Mouse (Mus musculus) kidney, adult 2 months (tissue): Measurements from ENCODE around the gene Abhd2. TPM values are rescaled to one million over a fixed set of nuclear protein-coding genes. Genes with fewer than 3 reads are reported as not detected.

Experiments used
- DNase-seq: peaks from one replicate; pipeline ENCODE4 v3.0.0; 2021
- H3K27ac ChIP-seq: fragments of 200-500 bp; 2 replicates; pipeline ENCODE4 v1.5.1; 2012; ENCODE audit warnings: low read depth, low read length, control low read depth, inconsistent platforms; ENCODE audit not compliant: insufficient read depth
- H3K27me3 ChIP-seq: fragments of 200-500 bp; replicated peaks from 2 replicates; pipeline ENCODE4 v1.6.1; 2012; ENCODE audit warnings: mild to moderate bottlenecking, moderate library complexity, low read length, inconsistent platforms; ENCODE audit not compliant: control insufficient read depth, insufficient read depth
- H3K36me3 ChIP-seq: fragments of 200-500 bp; 2 replicates; pipeline ENCODE4 v1.6.1; 2012; ENCODE audit warnings: mild to moderate bottlenecking, moderate library complexity, low read length, inconsistent platforms; ENCODE audit not compliant: control insufficient read depth, insufficient read depth
- H3K4me1 ChIP-seq: fragments of 200-500 bp; 2 replicates; pipeline ENCODE4 v1.6.1; 2011; ENCODE audit warnings: low read length; ENCODE audit not compliant: control insufficient read depth, insufficient read depth
- H3K4me3 ChIP-seq: fragments of 200-500 bp; 2 replicates; pipeline ENCODE4 v1.5.1; 2011; ENCODE audit warnings: mild to moderate bottlenecking, low read depth, low read length, control low read depth; ENCODE audit not compliant: insufficient read depth
- CTCF ChIP-seq: fragments of 200-500 bp; conservative IDR thresholded peaks from 2 replicates; pipeline ENCODE4 v1.5.1; 2011; ENCODE audit warnings: low read depth, mild to moderate bottlenecking, control low read depth, low read length, moderate library complexity, mixed read lengths; ENCODE audit not compliant: insufficient read depth, insufficient read length
- POLR2A ChIP-seq: fragments of 200-500 bp; IDR thresholded peaks from one replicate; pipeline ENCODE4 v1.6.1; 2011; ENCODE audit warnings: low read depth, low read length, control low read depth
- WGBS: fragments of 180-500 bp; shearing (Covaris S2); methylation state at CpG from one replicate; pipeline ENCODE4 v1.1.7; 2018; 5-methylcytosine and 5-hydroxymethylcytosine counted together
- polyA plus RNA-seq: library from polyadenylated mRNA; depleted of rRNA; stranded (reverse); fragments of >200 nt; gene quantifications from 2 replicates; pipeline ENCODE4 v1.2.3, GENCODE M21; 2012

The Abhd2 gene
- polyA plus RNA-seq, 1 experiment: 29.4 TPM

DNA sequence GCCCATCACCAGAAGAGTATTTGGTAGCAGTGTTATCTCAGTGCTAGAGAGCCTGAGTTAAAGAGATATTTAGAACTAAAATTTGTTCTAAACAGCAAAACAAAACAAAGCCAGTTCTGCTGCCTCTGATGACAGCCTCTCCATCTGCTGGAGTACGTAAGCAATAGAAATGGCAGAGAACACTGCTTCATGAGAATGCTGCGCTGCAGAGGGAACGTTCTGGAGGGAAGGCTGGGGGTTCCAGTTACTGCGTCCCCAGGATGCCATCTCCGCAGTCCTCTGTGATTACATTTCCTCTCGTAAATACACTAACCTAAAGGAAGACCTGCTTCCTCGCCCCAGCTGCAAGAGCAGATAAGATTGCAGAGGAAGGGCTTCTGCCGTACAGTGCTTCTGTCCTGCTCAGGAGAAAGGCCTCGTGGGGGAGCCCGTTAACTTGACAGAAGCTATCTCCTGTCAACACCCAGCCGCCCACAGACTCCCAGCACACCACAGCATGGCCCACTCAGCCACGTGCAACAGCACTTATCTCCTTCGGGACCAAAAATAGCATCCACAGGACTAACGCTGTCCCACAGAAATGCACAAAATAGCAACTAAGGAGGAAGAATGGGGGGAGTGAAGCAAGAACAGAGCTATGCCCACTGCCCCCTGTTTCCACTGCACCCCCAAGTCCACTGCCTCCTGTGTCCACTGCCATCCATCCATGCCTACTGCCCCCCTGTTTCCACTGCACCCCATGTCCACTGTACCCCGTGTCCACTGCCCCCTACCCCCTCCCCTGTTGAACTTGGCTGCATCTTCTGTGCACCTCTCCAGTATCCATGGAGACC, 85.6 kb downstream of the Abhd2 start:
- Histone ChIP-seq H3K36me3 (peaks cover 11% of the 10 kb centered on the region), H3K4me3 (no peak overlapping the region), H3K4me1 (no peaks in the 10 kb centered on the region), H3K27me3 (no peaks in the 10 kb centered on the region), H3K27ac (no peak overlapping the region)
- TF ChIP-seq CTCF (no peak), POLR2A (no peak)
- whole genome bisulfite sequencing: 63% methylated on average over 15 of the region's 15 CpGs
- no peak for DNase-seq

DNA sequence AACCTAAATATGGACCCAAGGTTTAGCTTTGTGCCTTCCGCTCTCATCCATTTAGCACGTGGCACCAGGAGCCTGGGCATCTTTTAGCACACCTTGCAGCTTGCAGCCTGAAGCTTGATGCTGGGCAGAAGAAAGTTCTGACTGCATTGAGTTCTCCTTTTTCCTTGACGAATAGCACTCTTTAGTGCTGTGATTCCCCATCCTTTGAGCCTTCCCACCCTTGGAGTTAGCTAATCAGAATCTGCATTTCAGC, 86.1 kb downstream of the Abhd2 start:
- Histone ChIP-seq H3K4me3 (no peak overlapping the region), H3K27ac (no peak overlapping the region), H3K27me3 (no peaks in the 10 kb centered on the region), H3K36me3 (peaks cover 11% of the 10 kb centered on the region), H3K4me1 (no peaks in the 10 kb centered on the region)
- no peak for DNase-seq
- WGBS: 92% methylated on average over 3 of the region's 3 CpGs
- TF ChIP-seq CTCF (no peak), POLR2A (no peak)

DNA sequence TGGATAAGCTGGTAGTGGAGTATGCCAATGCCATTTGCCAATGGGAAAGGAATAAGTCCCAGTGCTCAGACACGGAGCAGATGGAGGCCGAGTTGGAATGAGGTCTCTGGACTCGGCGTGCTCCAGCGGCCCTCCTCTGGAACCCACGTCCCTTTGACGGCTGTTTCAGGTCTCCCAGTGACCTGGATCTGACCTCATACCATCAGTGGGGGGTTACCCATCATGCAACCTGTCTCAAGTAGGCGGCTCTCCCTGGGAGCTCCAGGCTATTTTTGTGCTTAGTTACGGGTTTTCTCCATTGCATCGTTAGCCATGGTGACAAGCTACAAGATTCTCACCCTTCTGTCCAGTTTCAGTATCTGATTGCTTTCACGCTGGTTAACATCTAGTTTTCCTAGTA, 87.1 kb downstream of the Abhd2 start:
- Histone ChIP-seq H3K36me3 (peaks cover 8% of the 10 kb centered on the region), H3K27ac (no peak overlapping the region), H3K4me1 (no peaks in the 10 kb centered on the region), H3K27me3 (no peaks in the 10 kb centered on the region), H3K4me3 (no peak overlapping the region)
- WGBS: 69% methylated on average over 11 of the region's 11 CpGs
- DNase-seq: no peak
- TF ChIP-seq POLR2A (no peak), CTCF (no peak)

DNA sequence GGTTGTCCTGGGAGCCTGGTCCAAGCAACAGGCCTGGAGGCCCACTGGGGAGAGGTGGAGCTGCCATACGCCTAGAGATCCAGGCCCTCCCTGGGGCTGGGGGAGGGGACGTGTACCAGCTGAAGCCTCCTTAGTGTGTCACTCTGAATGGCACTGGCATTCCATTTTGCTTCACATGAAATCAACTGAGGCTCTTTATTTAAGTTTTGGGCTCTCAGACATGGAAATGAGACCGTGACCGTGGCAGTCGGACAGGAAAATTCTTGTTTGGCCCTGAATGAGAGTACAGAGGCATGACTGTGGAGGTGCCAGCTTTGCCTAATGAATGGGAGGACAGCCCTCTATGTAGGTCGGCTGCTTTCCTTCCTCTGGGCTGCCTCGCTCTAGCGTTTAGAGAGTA, 89.2 kb downstream of the Abhd2 start:
- Histone ChIP-seq H3K36me3 (peaks cover 3% of the 10 kb centered on the region; the same call in 1 of the 2 replicates), H3K4me1 (no peaks in the 10 kb centered on the region), H3K27me3 (no peaks in the 10 kb centered on the region), H3K4me3 (no peak overlapping the region), H3K27ac (no peak overlapping the region)
- DNase-seq: no peak
- 63% methylated on average over 8 of the region's 8 CpGs for WGBS
- TF ChIP-seq CTCF: no peak
- no peak for TF ChIP-seq POLR2A

DNA sequence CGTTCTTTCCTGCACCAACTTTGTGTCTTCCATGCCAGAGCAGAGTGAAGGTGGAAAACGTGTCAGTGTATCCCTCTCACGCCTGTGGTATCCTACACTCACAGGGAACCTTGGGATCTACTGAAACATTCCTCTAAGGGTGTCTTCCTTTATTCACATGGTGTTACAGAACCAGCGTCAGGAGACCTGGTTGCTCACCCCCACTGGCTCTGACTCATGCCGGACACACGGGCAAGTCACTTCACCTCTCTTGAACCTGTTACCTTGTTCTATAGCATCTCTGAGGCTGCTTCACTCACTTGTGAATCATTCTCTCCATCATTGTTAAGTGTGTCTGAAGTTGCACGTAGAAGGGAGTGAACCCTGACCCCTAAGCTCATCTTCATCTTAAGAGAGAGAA, 89.8 kb downstream of the Abhd2 start:
- H3K4me1 ChIP-seq: no peaks in the 10 kb centered on the region
- DNase-seq: no peak
- H3K27ac ChIP-seq: no peak overlapping the region
- no peaks in the 10 kb centered on the region for H3K27me3 ChIP-seq
- H3K4me3 ChIP-seq: no peak overlapping the region
- WGBS: 83% methylated on average over 7 of the region's 7 CpGs
- peaks cover 1% of the 10 kb centered on the region; the same call in 1 of the 2 replicates for H3K36me3 ChIP-seq
- TF ChIP-seq CTCF (no peak), POLR2A (no peak)

DNA sequence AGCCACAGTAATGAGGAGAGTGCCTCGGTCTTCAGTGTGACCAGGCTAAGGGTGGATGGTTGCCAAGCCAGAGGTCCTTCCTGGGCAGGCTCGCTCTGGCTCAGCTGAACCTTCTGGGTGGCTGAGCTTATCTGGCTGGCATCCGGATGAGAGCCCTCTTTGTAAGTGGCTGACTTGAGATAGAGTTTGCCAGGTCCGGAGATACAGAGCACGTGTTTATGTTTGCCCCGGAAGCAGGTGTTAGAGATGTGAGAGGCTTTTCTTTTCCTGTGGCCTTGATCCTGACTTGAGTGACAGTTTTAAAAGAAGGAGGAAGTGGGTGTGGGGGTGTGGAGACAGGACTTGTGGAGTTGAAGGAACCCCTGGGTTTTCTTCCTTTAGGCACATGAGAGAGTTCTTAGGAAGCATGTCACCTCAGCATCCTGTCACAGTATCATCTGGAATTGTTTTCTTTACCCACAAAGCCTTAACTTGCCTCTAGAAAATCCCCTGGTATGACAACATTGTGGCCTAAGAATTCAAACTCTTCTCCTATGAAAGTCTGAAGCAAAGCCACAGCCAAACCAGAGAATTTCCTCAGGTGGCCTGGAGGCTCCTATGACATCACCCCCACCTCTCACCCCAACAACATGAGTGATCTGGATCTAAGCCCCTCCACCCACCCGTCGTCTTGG, 90.5 kb downstream of the Abhd2 start:
- Histone ChIP-seq H3K36me3 (peaks cover 1% of the 10 kb centered on the region; the same call in 1 of the 2 replicates), H3K4me1 (no peaks in the 10 kb centered on the region), H3K27me3 (no peaks in the 10 kb centered on the region), H3K27ac (no peak overlapping the region), H3K4me3 (no peak overlapping the region)
- TF ChIP-seq CTCF (no peak), POLR2A (no peak)
- 46% methylated on average over 8 of the region's 8 CpGs for WGBS
- peak; percentile 43 for DNase-seq

DNA sequence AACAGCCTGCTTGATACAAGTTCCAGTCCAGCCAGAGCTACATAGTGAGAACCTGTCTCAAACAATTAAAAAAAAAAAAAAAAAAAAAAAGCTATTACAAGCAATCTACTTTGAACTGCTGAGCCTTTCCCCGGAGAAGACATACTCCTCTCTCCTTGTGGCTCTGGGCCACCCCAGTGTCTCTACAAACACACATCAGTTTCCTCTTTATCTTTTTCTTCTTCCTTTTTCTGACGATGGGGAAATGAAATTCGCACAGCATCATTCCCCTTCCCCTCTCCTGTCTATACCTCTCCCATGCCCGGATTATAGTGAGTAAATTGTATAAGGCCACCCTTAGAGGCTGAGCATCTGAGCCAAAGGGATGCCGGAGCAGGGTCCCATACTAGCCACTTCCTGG, 95.7 kb downstream of the Abhd2 start:
- Histone ChIP-seq H3K4me1 (no peaks in the 10 kb centered on the region), H3K4me3 (no peak overlapping the region), H3K27me3 (no peaks in the 10 kb centered on the region), H3K36me3 (no peaks in the 10 kb centered on the region), H3K27ac (no peak overlapping the region)
- WGBS: 69% methylated on average over 5 of the region's 5 CpGs
- no peak for TF ChIP-seq POLR2A
- TF ChIP-seq CTCF: no peak
- no peak for DNase-seq
